Mouse (Mus musculus): Measurements from ENCODE around the gene Sox9. TPM values are rescaled to one million over a fixed set of nuclear protein-coding genes. Genes with fewer than 3 reads are reported as not detected.

Gene Sox9
- total and polyA plus RNA-seq, 3 experiments = not detected

GRCm38 (mm10) chr11:112786427-112786826 is 4.4 kb downstream of the Sox9 start (continued):
- no peak for TF ChIP-seq KAT2A (conservative IDR thresholded peaks at IDR 0.05; ENCODE audit: low read depth, low read length)

DNA sequence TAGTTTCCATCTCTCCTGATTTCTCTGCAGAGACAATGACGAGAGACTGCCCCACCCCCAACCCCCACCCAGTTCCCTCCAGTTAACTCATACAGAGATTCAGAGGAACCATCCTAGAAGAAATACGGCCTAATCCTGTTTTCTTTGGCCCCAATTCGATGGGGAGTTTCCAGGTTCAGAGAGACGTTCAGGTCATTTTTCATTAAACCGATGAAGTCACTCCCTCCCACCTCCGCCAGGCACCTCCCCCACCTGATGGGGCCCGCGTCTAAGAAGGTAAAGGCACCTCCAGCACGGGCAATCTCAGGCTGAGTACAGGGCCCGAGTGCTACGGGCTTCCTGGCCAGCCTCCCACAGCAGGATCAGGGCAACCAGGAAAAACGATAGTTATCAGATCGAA is 6.3 kb downstream of the Sox9 start:
- Histone ChIP-seq H3K36me3 (ENCODE audit: control insufficient read depth in 1 of 2, insufficient read depth in 2 of 2, low read length in 2 of 2) (no peaks in the 10 kb centered on the region), H3K4me1 (ENCODE audit: control insufficient read depth in 1 of 2, insufficient read depth in 2 of 2, low read length in 2 of 2) (no peaks in the 10 kb centered on the region), H3K27me3 (ENCODE audit: control insufficient read depth in 1 of 2, insufficient read depth in 2 of 2, low read length in 2 of 2) (no peaks in the 10 kb centered on the region), H3K9me3 (replicated peaks; ENCODE audit: insufficient read depth, low read length) (no peaks in the 10 kb centered on the region), H3K27ac (ENCODE audit: control insufficient read depth, low read depth, low read length) (no peak overlapping the region), H3K4me3 (ENCODE audit: control insufficient read depth in 1 of 2, insufficient read depth in 1 of 2, low read depth in 2 of 2, low read length in 2 of 2) (no peak overlapping the region), H3K79me2 (ENCODE audit: control insufficient read depth, insufficient read depth, low read length, poor library complexity) (no peaks in the 10 kb centered on the region), H3K9ac (ENCODE audit: control insufficient read depth, low read depth, low read length, poor library complexity, severe bottlenecking) (no peak overlapping the region)
- TF ChIP-seq EP300 (IDR thresholded peaks at IDR 0.05; ENCODE audit: low read depth in 1 of 2, low read length in 2 of 2) = no peak
- TF ChIP-seq MXI1 (IDR thresholded peaks at IDR 0.05; ENCODE audit: low read depth, low read length) = no peak
- TF ChIP-seq E2F4 (IDR thresholded peaks at IDR 0.05; ENCODE audit: borderline replicate concordance, low read depth, low read length) = no peak
- no peak for TF ChIP-seq MAZ (IDR thresholded peaks at IDR 0.05; ENCODE audit: low read depth, low read length)
- no peak for TF ChIP-seq SMC3 (IDR thresholded peaks at IDR 0.05; ENCODE audit: low read depth, low read length)
- TF ChIP-seq MAFK (IDR thresholded peaks at IDR 0.05; ENCODE audit: borderline replicate concordance, low read depth, low read length) = no peak
- no peak for TF ChIP-seq KAT2A (conservative IDR thresholded peaks at IDR 0.05; ENCODE audit: low read depth, low read length)
- no peak for TF ChIP-seq TCF12 (IDR thresholded peaks at IDR 0.05; ENCODE audit: low read depth, low read length)
- no peak for TF ChIP-seq GATA1 (IDR thresholded peaks at IDR 0.05; ENCODE audit: low read depth, low read length)
- no peak for TF ChIP-seq USF2 (IDR thresholded peaks at IDR 0.05; ENCODE audit: borderline replicate concordance in 1 of 2, insufficient read depth in 1 of 2, low read depth in 1 of 2, low read length in 2 of 2)
- TF ChIP-seq RCOR1 (IDR thresholded peaks at IDR 0.05; ENCODE audit: low read depth, low read length) = no peak
- TF ChIP-seq UBTF (IDR thresholded peaks at IDR 0.05; ENCODE audit: borderline replicate concordance, insufficient read depth, low read depth, low read length) = no peak
- no peak for TF ChIP-seq SIN3A (IDR thresholded peaks at IDR 0.05; ENCODE audit: low read length)
- TF ChIP-seq POLR2A (IDR thresholded peaks at IDR 0.05; ENCODE audit: control insufficient read depth in 1 of 2, insufficient read depth in 1 of 2, low read depth in 1 of 2, low read length in 2 of 2, poor library complexity in 1 of 2) = no peak
- no peak for TF ChIP-seq BHLHE40 (IDR thresholded peaks at IDR 0.05; ENCODE audit: borderline replicate concordance, low read depth, low read length)
- TF ChIP-seq JUND (IDR thresholded peaks at IDR 0.05; ENCODE audit: low read depth, low read length) = no peak
- no peak for TF ChIP-seq ZKSCAN1 (IDR thresholded peaks at IDR 0.05; ENCODE audit: low read depth, low read length)
- TF ChIP-seq NRF1 (IDR thresholded peaks at IDR 0.05; ENCODE audit: insufficient read depth, low read depth, low read length, poor library complexity, severe bottlenecking) = no peak
- TF ChIP-seq ZMIZ1 (IDR thresholded peaks at IDR 0.05; ENCODE audit: low read depth, low read length) = no peak
- no peak for TF ChIP-seq GABPA (IDR thresholded peaks at IDR 0.05; ENCODE audit: low read depth, low read length)
- DNase-seq (ENCODE audit: low read depth, low spot score) = no peak
